Mouse (Mus musculus) ES-E14 (cell line): ENCODE measurements around the gene Draxin. TPM values are rescaled to one million over a fixed set of nuclear protein-coding genes. Genes with fewer than 3 reads are reported as not detected.

Experiments
- DNase-seq: peaks from one replicate; pipeline ENCODE4 v3.0.0-alpha.2; 2013; ENCODE audit warnings: low read depth, low spot score
- H3K27ac ChIP-seq: 2 replicates; pipeline ENCODE4 v1.5.1; 2012; ENCODE audit warnings: low read depth, mild to moderate bottlenecking, low read length, moderate library complexity, mixed read lengths; ENCODE audit not compliant: poor library complexity, insufficient read depth, severe bottlenecking
- H3K36me3 ChIP-seq: 2 replicates; pipeline ENCODE4 v1.6.1; 2012; ENCODE audit warnings: mild to moderate bottlenecking, low read length, moderate library complexity, mixed read lengths; ENCODE audit not compliant: control insufficient read depth, poor library complexity, insufficient read depth, severe bottlenecking
- H3K4me1 ChIP-seq, 2 experiments: fragments of 150-350 bp in 1 of 2; sonication (generic) in 1 of 2; 2 replicates each; pipeline ENCODE4 v1.6.1; 2012; ENCODE audit warnings: low read length in 2 of 2, mild to moderate bottlenecking in 1 of 2, mixed read lengths in 1 of 2; ENCODE audit not compliant: control insufficient read depth in 2 of 2, insufficient read depth in 2 of 2, poor library complexity in 1 of 2
- H3K4me3 ChIP-seq, 2 experiments: fragments of 150-350 bp in 1 of 2; sonication (generic) in 1 of 2; 2 replicates each; pipeline ENCODE4 v1.5.1; 2012; ENCODE audit warnings: low read length in 2 of 2, low read depth in 1 of 2, mild to moderate bottlenecking in 1 of 2, mixed read lengths in 1 of 2; ENCODE audit not compliant: insufficient read depth in 1 of 2, poor library complexity in 1 of 2, severe bottlenecking in 1 of 2
- H3K9ac ChIP-seq: 2 replicates; pipeline ENCODE4 v1.6.1; 2012; ENCODE audit warnings: low read depth, mild to moderate bottlenecking, low read length, mixed read lengths; ENCODE audit not compliant: poor library complexity, insufficient read depth, severe bottlenecking
- H3K9me3 ChIP-seq: fragments of 150-350 bp; sonication (generic); 2 replicates; pipeline ENCODE4 v1.6.1; 2012; ENCODE audit warnings: low read depth, mild to moderate bottlenecking, low read length; ENCODE audit not compliant: control insufficient read depth, insufficient read depth
- CHD2 ChIP-seq: IDR thresholded peaks from 2 replicates; pipeline ENCODE4 v1.6.1; 2014; ENCODE audit warnings: mild to moderate bottlenecking, low read depth, low read length, inconsistent platforms
- HCFC1 ChIP-seq: IDR thresholded peaks from 2 replicates; pipeline ENCODE4 v1.6.1; 2012; ENCODE audit warnings: low read length, inconsistent platforms, borderline replicate concordance; ENCODE audit not compliant: insufficient read depth
- MAFK ChIP-seq: IDR thresholded peaks from 2 replicates; pipeline ENCODE4 v1.6.1; 2014; ENCODE audit warnings: mild to moderate bottlenecking, low read depth, low read length, inconsistent platforms; ENCODE audit not compliant: insufficient read depth
- ZC3H11A ChIP-seq: IDR thresholded peaks from 2 replicates; pipeline ENCODE4 v1.6.1; 2012; ENCODE audit warnings: low read depth, mild to moderate bottlenecking, inconsistent platforms, low read length, borderline replicate concordance
- ZNF384 ChIP-seq: IDR thresholded peaks from 2 replicates; pipeline ENCODE4 v1.6.1; 2012; ENCODE audit warnings: low read depth, low read length, inconsistent platforms
- in situ Hi-C, 2 experiments: fragments of 600-800 bp; cut with MboI; formaldehyde crosslinking; loops; one replicate each; pipeline ENCODE4 v1.15.1; 2025; ENCODE audit warnings: low sequenced_read_pairs in 2 of 2, inconsistent platforms in 1 of 2; ENCODE audit not compliant: unreplicated experiment in 2 of 2
- total RNA-seq: library from RNA; depleted of rRNA; stranded (reverse); fragments of 300-350 nt; gene quantifications from 2 replicates; pipeline ENCODE4 v1.2.3, GENCODE M21; 2012

The Draxin gene
- total RNA-seq, 1 experiment = 0.76 TPM

GRCm38 (mm10) chr4:148087907-148088527 lies 42.5 kb downstream of the Draxin start, which contains the start of gene Agtrap:
Gene Agtrap, minus strand, starts transcription at chr4:148088031.
- Histone ChIP-seq H3K9me3 (no peaks in the 10 kb centered on the region), H3K4me1 (peaks cover 10 to 17% of the 10 kb centered on the region in 2 experiments), H3K9ac (peak within 1 kb of the TSS; percentile 80), H3K36me3 (peaks cover 3% of the 10 kb centered on the region; the same call in 1 of the 2 replicates), H3K4me3 (peak within 1 kb of the TSS; percentile 73 to 79), H3K27ac (peak within 1 kb of the TSS; percentile 98)
- TF ChIP-seq HCFC1 (peak; percentile 65; the same call in 1 of the 2 replicates), ZC3H11A (no peak)
- in situ Hi-C loops = no loop called here
- no peak for DNase-seq

- no peak for TF ChIP-seq MAFK
- TF ChIP-seq ZNF384 = no peak
- TF ChIP-seq ZC3H11A = no peak
- no peak for TF ChIP-seq CHD2
- TF ChIP-seq HCFC1 = no peak; the same call in 1 of the 2 replicates
- Histone ChIP-seq H3K4me1 (peaks cover 12 to 13% of the 10 kb centered on the region in 2 experiments), H3K9ac (peak overlapping the region; percentile 80), H3K27ac (peak overlapping the region; percentile 98), H3K36me3 (peaks cover 3% of the 10 kb centered on the region; the same call in 1 of the 2 replicates), H3K4me3 (peak overlapping the region; percentile 73 to 79), H3K9me3 (no peaks in the 10 kb centered on the region)
- in situ Hi-C loops = no loop called here
- no peak for DNase-seq
Measured at GRCm38 (mm10) chr4:148087091-148087906, 43.2 kb downstream of the Draxin start.

- no peak for DNase-seq
- TF ChIP-seq CHD2 (no peak), ZC3H11A (no peak), MAFK (no peak), HCFC1 (no peak), ZNF384 (no peak)
- Histone ChIP-seq H3K36me3 (peaks cover 15% of the 10 kb centered on the region), H3K4me1 (peaks cover 13 to 15% of the 10 kb centered on the region in 2 experiments), H3K4me3 (peak overlapping the region; percentile 73 to 79), H3K9me3 (no peaks in the 10 kb centered on the region), H3K9ac (peak overlapping the region; percentile 80; the same call in 1 of the 2 replicates), H3K27ac (peak overlapping the region; percentile 98)
- in situ Hi-C loops = no loop called here
Measured at GRCm38 (mm10) chr4:148085907-148086305, 44.6 kb downstream of the Draxin start.

GRCm38 (mm10) chr4:148085131-148085906 lies 45.2 kb downstream of the Draxin start:
- DNase-seq = no peak
- peak overlapping the region; percentile 80 for H3K9ac ChIP-seq
- in situ Hi-C loops = no loop called here
- no peaks in the 10 kb centered on the region for H3K9me3 ChIP-seq
- TF ChIP-seq MAFK (no peak), HCFC1 (no peak), ZNF384 (no peak), ZC3H11A (no peak), CHD2 (no peak)
- peaks cover 21% of the 10 kb centered on the region for H3K36me3 ChIP-seq
- peak overlapping the region; percentile 73 to 79; a peak in 3 of 4 replicates for H3K4me3 ChIP-seq
- peak overlapping the region; percentile 98 for H3K27ac ChIP-seq
- H3K4me1 ChIP-seq = peaks cover 13 to 16% of the 10 kb centered on the region in 2 experiments
